Mouse (Mus musculus) left cerebral cortex, adult 2 months (tissue): ENCODE data around the gene Aldh18a1. TPM values are rescaled to one million over a fixed set of nuclear protein-coding genes. Genes with fewer than 3 reads are reported as not detected.
"Not testable (repeated sequence)": the region's sequence is repeated elsewhere in the genome, so short reads cannot be mapped to it uniquely, and the experiment has no call there.

ENCODE experiments used
- DNase-seq, 2 experiments: peaks; one replicate each; pipeline ENCODE4 v3.0.0; 2021 to 2022; ENCODE audit warnings: low spot score in 2 of 2, mixed read lengths in 1 of 2; ENCODE audit errors: extremely low spot score in 1 of 2
- H3K27ac ChIP-seq: fragments of 200-600 bp; 2 replicates; pipeline ENCODE4 v1.8.1; 2022
- H3K4me3 ChIP-seq: fragments of 200-600 bp; 2 replicates; pipeline ENCODE4 v1.8.1; 2022
- CTCF ChIP-seq: fragments of 200-600 bp; IDR thresholded peaks from 2 replicates; pipeline ENCODE4 v1.8.1; 2022; ENCODE audit warnings: antibody characterized with exemption, mild to moderate bottlenecking, moderate library complexity
- intact Hi-C: fragments of 180-260 bp; cut with DNase I; formaldehyde crosslinking; loops from one replicate; pipeline ENCODE4 v1.15.1; 2025
- total RNA-seq, 2 experiments: library from RNA; stranded (reverse); gene quantifications; 2 replicates each; pipeline ENCODE4 v1.2.3; 2021

The Aldh18a1 gene
- total RNA-seq, 2 experiments from 2014 or later, result 22.7 to 25.4 TPM

DNA sequence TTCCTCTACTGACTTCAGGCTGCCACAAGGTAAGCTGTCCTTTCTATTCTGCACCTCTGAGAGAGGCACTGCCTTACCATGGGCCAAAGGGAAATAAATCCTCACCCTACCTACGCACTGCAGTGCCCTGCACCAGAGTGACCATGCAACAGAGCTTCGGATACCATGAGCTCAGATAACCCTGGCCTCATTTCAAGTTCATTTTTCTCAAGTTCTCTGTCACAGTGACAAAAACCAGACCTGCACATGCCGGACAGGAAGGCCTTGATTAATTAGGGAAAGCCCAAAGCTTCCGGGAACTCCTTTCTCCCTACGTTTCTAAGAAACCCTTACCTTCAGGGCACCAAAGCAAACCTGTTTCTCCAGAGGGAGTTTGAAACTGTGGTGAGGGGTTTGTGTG lies 6.6 kb downstream of the Aldh18a1 start:
- DNase-seq, result no peak
- intact Hi-C loops, result loop anchor here (10.0 kb wide), 1 partner anchor 253 kb away; the partner anchor contains the start of gene Ccnj
- TF ChIP-seq CTCF, result no peak
- Histone ChIP-seq H3K27ac (no peak overlapping the region), H3K4me3 (no peak overlapping the region)

DNA sequence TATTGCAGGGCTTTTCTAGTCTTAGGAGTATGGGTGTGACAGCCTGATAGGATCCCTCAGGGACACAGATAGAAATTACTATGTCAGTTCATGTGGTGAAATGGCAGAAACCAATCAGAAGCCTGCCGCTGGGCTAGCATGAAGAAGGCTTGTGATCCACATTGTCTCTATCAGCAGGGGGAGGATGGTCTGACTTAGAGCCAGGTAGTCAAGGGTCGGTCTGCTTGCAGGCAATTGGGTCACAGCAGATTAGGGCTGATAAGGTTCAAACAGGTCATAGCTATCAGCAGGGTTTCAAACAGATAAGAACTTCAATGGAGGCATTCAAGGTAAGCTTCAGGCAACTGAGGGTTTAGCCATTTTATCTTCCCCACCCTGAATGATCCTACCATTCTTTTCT lies 7.4 kb downstream of the Aldh18a1 start:
- intact Hi-C loops, result loop anchor here (10.0 kb wide), 1 partner anchor 254 kb away; the partner anchor contains the start of gene Ccnj
- Histone ChIP-seq H3K4me3 (no peak overlapping the region), H3K27ac (no peak overlapping the region)
- TF ChIP-seq CTCF, result no peak
- no peak for DNase-seq

DNA sequence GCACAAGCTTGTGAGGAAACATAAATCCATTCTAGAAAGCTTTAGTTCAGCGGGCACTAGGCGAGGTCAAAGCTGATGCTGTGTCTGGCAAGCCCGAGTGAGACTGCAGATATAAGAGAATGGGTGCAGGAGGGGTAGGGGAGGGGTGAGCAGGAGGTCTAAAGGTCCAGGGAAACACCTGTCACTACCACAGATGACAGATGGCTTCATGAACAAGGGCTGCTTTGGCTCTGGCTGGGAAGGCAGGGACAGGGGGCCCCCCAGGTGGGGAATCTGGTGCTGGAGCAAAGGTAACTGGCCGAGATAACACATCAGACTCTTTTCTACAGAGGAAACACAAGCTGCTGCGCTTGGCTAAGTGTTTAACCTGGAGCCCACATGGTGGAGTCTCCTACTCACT lies 12.8 kb downstream of the Aldh18a1 start:
- Histone ChIP-seq H3K4me3 (no peak overlapping the region), H3K27ac (no peak overlapping the region)
- no peak for DNase-seq
- intact Hi-C loops, result no loop called here
- no peak for TF ChIP-seq CTCF

DNA sequence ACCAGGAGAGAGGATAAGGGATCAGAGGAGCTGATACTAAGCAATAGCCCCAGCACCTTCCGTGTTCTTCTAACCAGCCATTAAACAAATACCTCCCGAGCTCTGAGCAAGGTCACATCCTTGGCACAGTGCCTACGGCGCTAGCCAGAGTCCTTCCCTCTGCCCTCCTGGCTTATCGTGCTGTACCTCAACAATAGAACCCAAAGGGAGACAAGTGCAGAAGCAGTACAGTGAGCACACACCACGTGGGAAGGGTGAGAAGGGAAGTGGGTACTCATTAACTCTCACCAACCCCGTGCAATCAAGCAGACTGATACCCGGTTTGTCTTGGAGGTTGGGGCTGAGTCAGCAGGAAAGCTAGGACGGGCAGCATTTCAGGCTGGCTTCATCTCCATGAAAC lies 17.5 kb downstream of the Aldh18a1 start:
- Histone ChIP-seq H3K27ac (no peak overlapping the region), H3K4me3 (no peak overlapping the region)
- intact Hi-C loops, result no loop called here
- no peak for DNase-seq
- no peak for TF ChIP-seq CTCF

DNA sequence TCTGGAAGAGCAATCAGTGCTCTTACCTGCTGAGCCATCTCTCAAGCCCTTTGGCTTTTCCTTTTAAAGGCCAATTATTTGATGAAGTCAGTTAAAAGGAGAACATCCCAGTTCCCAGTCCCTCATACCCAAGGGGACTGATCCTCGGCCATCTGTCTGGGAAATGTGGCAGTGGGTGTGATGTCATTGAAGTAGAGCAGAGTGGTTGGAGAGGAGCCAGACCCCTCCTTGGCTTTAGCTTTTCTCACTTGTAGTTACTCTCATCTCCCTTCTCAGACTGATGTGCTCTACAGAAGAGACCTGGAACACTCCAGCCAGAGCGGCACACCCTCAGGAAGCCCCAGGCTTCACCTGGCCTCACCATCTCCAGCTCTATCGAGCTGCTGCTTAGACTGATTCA lies 20.6 kb downstream of the Aldh18a1 start:
- DNase-seq, result no peak
- Histone ChIP-seq H3K27ac (no peak overlapping the region), H3K4me3 (no peak overlapping the region)
- TF ChIP-seq CTCF, result no peak
- intact Hi-C loops, result no loop called here

DNA sequence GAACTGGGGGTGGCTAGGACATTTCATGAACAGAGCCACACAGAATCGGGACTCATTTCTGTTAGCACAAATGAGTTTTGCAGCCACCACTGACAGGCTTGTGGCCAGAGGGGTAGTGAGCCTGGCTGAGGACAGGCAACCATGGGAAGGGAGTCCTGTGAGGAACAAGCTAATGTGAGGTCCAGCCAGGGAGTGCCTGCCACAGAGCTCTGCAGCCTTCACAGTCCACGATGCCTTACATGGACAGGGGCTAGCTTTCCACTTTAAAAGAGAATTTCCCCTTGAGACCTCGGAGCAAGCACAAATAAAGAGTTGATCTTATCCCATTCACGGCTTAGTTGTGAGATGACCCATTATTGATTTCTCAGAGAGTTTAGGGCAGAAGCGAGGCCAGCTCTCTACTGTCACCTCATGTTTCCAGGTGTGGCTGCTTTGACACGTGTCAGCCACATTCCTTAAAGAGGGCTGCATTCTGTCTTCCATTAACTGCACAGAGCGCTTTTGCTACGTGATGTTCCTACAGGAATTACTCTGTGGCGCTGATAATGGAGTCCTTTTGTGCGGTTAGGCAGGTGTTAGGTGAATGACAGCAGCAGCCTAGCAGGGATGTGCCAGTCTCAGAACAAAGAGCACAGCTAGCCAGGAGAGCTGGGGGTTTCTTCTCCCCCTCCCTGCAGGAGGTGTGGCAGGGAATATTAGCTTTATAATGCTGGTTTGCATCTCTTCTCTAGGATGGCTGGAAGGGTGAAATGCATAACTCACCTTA lies 24.2 kb downstream of the Aldh18a1 start:
- Histone ChIP-seq H3K4me3 (no peak overlapping the region), H3K27ac (no peak overlapping the region)
- TF ChIP-seq CTCF, result no peak
- intact Hi-C loops, result no loop called here
- no peak for DNase-seq

DNA sequence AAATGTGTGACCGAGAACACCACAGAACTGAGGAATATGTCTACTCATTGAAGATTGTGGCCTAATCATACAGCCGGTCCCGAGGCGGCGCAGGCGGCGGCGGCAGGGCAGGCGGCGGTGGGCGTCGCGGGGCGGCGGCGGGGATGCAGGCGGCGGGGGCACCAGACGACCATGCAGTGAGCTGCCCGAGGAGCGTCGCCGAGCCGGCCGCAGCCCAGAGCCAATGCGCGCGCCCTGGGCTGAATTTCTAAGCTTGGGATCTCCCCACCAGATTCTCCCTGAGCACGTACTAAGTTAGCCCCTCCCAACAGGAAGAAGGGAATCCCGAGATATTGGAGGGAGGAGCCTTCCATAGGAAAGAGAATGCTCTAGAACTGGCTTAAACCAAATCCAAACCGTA lies 26.7 kb downstream of the Aldh18a1 start:
- H3K27ac ChIP-seq, H3K4me3 ChIP-seq, DNase-seq, intact Hi-C loops: not testable (repeated sequence)

DNA sequence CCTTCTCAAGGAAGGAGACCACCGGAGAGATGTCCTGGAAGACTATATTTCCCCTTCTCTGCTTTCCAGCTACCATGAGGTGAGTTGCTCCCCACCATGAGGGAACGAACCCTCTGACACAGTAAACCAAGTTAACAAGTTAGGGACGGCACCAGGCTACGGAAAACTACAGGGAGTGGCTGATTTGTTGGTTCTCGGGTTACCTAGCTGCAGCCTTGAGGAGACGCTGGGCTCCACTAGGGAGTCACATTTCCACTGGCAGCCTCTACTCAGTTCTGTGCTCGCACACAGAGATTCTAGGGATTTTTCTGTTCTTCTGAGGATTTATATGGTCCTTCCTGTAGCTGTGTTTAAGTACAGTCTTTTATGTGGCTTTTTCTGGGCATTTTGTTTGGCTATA lies 32.2 kb downstream of the Aldh18a1 start:
- intact Hi-C loops, result no loop called here
- DNase-seq, result no peak
- Histone ChIP-seq H3K4me3 (no peak overlapping the region), H3K27ac (no peak overlapping the region)
- TF ChIP-seq CTCF, result no peak

DNA sequence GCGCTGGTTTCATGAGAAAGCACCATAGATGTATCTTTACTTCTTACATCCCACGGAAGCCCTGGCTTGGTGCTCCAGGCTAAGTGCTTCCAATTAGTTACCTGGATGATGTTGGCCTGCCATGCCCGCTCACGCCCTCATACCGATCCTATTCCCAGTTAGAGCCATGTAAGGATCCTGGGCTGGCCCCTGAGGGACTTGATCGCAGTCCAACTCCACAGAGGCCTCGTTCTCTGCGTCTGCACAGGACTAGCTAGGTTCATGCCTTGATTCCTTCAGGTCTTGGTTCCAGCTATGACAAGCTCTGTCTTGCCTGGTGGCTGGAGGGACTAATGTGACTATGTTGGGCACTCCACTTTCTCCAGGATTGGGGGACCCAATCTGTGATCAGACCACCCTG lies 33.1 kb downstream of the Aldh18a1 start:
- H3K4me3 ChIP-seq, result no peak overlapping the region
- H3K27ac ChIP-seq, result no peak overlapping the region
- TF ChIP-seq CTCF, result no peak
- intact Hi-C loops, result no loop called here
- no peak for DNase-seq

DNA sequence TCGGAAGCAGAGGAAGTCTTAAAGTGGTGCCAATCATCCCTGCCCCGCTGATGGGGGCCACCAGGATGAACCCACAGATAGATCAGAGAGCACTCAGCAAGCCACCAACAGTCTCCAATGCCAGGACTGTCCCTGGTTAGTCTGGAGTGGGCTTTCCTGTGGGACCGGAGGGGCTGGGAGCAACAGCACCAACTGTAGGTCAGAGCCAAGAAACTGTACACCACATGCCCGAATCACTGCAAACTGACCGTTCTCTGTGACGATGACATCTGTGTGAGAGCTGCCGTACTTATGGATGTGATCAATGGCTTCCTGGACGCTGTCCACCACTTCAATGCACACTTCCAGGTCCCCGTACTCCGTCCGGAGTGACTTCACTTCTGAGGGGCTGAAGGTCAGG lies 33.9 kb downstream of the Aldh18a1 start:
- no peak overlapping the region for H3K27ac ChIP-seq
- H3K4me3 ChIP-seq, result no peak overlapping the region
- DNase-seq, result no peak
- intact Hi-C loops, result no loop called here
- TF ChIP-seq CTCF, result no peak

DNA sequence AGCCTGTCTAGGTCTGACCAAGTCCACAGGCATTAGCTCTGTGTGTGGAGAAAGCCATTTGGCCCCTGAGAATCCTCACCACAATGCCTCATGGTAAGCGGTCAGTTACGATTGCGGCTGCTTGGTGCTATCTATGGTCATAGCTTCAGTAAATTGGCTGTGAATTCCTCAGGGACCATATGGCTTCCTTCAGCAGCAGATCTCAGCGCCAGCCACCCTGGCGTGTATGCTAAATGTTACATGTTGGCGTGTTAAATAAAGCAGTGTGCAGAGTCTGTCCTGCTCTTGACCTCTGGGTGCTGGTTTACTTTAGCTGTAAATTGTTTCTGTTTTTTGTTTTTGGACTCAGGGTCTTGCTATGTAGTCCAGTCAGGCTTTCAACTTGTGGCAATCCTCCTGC lies 34.4 kb downstream of the Aldh18a1 start:
- no peak for TF ChIP-seq CTCF
- intact Hi-C loops, result no loop called here
- DNase-seq, result no peak

DNA sequence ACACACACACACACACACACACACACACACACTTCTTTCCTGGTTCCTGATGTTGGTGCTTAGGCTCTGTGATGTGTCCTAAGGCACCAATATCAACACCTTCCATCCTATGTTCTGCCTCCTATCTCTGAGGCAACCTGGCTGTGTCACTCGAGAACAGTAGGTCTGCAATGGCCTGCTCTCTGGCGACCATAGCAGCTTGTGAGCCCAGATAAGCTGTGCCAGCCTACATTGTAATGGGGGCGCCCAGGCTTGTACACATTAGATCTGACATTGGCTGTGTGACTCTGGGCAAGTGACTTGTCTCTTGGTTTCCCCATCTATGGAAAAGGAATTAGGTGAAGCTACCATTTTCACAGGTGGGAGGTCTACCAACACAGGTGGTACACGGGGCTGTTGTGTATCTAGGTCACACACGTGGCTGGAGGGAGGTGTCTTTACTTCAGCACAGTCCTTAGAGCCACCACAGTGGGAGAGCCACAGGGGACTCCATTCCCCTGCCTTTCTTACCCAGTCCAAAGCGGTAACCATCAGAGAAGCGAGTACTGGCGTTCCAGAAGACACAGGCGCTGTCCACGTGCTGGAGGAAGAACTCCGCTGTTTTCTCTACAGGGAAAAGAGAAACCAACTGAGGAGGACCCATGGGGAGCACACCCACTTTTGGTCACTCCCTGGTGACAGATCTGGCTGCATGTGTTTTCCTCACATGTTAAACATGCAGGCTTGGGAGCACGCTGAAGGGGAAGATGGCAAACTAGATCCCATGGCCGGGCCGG lies 35.1 kb downstream of the Aldh18a1 start:
- intact Hi-C loops, result no loop called here

More for the DNA sequence above, 34.4 kb downstream of the Aldh18a1 start:
- Histone ChIP-seq H3K4me3 (no peak overlapping the region), H3K27ac (no peak overlapping the region)

More for the DNA sequence above, 35.1 kb downstream of the Aldh18a1 start:
- no peak overlapping the region for H3K27ac ChIP-seq
- no peak overlapping the region for H3K4me3 ChIP-seq
- DNase-seq, result no peak
- no peak for TF ChIP-seq CTCF
